Mouse (Mus musculus) brain, embryonic 14.5 days (tissue): ENCODE measurements around the gene Cul5. TPM values are rescaled to one million over a fixed set of nuclear protein-coding genes. Genes with fewer than 3 reads are reported as not detected.
A peak's percentile ranks its signal among the peaks of the same experiment; 100 is the strongest.

Experiments
- DNase-seq: peaks from one replicate; pipeline ENCODE4 v3.0.0-alpha.2; 2011; ENCODE audit warnings: low read depth
- CTCF ChIP-seq: fragments of 200-500 bp; IDR thresholded peaks from 2 replicates; pipeline ENCODE4 v1.5.1; 2012; ENCODE audit warnings: inconsistent platforms, mild to moderate bottlenecking, moderate library complexity, borderline replicate concordance; ENCODE audit not compliant: insufficient read depth, insufficient read length; ENCODE audit errors: extremely low read depth
- POLR2A ChIP-seq: fragments of 200-500 bp; IDR thresholded peaks from 2 replicates; pipeline ENCODE4 v1.6.1; 2012; ENCODE audit warnings: mild to moderate bottlenecking, inconsistent platforms, borderline replicate concordance; ENCODE audit not compliant: poor library complexity, insufficient read depth, insufficient read length, severe bottlenecking; ENCODE audit errors: extremely low read depth
- polyA plus RNA-seq: library from polyadenylated mRNA; depleted of rRNA; stranded (reverse); fragments of >200 nt; gene quantifications from 2 replicates; pipeline ENCODE4 v1.2.3, GENCODE M21; 2012; rRNA removed

Cul5 gene
- 16.5 and 22.5 TPM in 2 replicates for polyA plus RNA-seq

DNA sequence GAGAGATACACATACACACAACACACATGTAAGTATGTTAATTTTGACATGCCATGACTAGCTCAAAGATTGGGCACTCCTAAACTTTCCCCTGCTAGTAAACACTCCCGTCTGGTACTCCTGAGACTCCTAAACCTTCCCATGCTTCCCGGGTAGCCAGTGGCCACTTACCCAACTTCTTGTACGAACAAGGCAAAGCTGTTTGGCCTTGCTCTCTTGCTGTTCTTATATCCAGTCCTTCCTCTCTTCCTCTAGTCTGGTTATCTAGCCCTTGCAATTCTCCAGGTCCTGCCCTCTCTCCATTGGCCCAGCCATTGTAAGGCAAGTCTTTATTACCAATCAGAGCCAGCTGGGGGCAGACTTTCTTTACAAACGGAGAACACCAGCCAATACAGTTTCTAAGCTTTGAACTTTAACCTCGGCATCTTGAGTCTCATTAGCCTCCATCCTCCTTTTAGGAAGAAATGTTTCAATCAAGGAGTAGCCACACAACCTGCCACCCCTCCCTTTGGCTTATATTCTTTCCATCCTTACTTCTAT, at the start of gene Cul5:
Gene Cul5, minus strand, starts transcription at position 335 of the 540 bp plus-strand sequence.
- no peak for TF ChIP-seq POLR2A
- peak; percentile 10; the same call in 1 of the 2 replicates for TF ChIP-seq CTCF
- DNase-seq, result peak; percentile 27

- DNase-seq, result peak; percentile 96
- no peak for TF ChIP-seq CTCF
- TF ChIP-seq POLR2A, result 0 out of 2 replicates have a peak, but pooled peaks have one; percentile 34
Measured at GRCm38 (mm10) chr9:53705992-53706696, 36.3 kb upstream of the Cul5 start, which contains the start of gene Rab39. Gene Rab39, minus strand, starts transcription at chr9:53706232.

DNA sequence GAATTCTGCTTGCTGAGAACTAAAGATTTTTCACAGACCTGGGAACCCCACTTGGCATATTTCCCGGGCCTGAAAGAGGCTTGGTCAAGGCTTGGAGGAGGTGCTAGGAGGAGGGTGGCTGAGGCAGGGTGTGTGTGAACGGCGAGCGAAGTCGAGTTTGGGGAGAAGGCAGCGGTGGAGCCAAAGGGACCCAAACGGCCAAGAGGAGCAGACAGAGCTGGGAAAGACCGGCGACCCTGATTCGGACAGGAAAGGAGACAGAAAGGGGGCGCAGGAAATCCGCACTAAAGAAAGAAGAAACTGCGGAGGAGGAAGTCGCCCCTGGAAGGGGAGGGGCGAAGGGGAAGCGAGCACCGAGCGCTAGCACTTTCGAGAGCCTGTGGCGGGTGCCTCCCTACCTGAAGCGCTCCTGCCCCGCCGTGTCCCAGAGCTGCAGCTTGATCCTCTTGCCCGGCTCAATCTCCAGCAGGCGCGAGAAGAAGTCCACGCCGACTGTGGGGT, 35.7 kb upstream of the Cul5 start:
- TF ChIP-seq POLR2A, result no peak
- TF ChIP-seq CTCF, result no peak
- DNase-seq, result peak; percentile 78

DNA sequence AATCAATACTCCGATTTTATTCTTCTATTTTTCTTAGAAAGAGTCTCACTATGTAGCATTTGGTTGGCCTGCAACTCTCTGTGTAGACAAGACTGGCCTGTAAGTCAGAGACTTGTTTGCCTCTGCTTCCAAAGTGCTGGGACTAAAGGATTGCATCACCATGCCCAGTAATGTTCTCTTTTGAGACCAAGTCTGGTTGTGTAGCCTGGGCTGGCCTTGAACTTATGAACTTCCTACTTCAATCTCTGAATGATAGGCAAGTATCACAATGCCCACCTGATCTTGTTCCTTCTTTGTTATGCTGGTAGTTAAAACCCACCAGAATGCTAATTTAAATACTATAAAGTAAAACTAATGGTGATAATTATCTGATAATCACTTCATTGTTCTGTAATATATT, 33.2 kb upstream of the Cul5 start:
- DNase-seq, result no peak
- TF ChIP-seq POLR2A, result no peak
- TF ChIP-seq CTCF, result no peak

DNA sequence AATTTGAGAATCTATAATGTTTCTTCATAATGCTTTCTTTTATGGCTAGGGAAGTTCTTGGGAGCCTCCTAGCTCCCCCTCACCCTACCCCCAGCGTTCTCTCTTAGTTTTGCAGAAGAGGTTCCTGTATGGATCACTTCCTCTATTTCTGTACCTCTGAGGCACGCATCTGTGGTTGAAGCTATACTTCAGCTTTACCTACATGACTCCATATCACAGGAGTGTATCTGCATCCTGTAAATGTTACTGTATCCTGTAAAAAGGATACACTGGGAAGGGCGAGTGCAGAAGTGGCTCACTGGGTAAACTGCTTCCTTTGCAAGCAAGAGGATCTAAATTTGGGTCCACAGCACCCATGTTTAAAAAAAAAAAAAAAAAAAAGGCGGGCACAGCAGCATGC, 30.7 kb upstream of the Cul5 start:
- TF ChIP-seq POLR2A (no peak), CTCF (no peak)
- no peak for DNase-seq

DNA sequence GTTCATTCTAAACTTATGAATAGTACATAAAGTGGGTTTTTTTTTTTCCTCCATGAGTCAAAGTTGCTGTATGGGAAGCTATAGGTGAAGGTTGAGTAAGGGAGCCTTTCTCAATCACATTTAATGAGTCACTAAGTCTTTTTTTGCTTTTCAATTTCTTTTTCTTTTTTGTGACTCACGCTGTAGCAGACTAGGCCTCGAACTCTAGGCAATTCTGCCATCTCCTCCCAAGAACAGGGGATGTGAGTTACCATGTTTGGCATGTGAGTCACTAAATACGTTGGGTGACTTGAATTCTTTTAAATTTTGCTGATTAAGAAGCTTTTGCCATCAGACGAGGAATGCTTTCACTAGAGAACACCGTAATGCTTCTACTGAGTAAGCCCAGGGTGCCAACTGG, 26.0 kb upstream of the Cul5 start:
- TF ChIP-seq POLR2A (no peak), CTCF (no peak)
- no peak for DNase-seq

- TF ChIP-seq POLR2A (no peak), CTCF (no peak)
Measured at GRCm38 (mm10) chr9:53693718-53694117, 23.9 kb upstream of the Cul5 start.

GRCm38 (mm10) chr9:53691745-53692670, 22.2 kb upstream of the Cul5 start:
- TF ChIP-seq POLR2A, result no peak
- no peak for TF ChIP-seq CTCF
- DNase-seq, result no peak

More at GRCm38 (mm10) chr9:53693718-53694117, 23.9 kb upstream of the Cul5 start:
- no peak for DNase-seq

- TF ChIP-seq POLR2A (no peak), CTCF (no peak)
- DNase-seq, result no peak
Measured at GRCm38 (mm10) chr9:53680851-53681250, 11.0 kb upstream of the Cul5 start.

DNA sequence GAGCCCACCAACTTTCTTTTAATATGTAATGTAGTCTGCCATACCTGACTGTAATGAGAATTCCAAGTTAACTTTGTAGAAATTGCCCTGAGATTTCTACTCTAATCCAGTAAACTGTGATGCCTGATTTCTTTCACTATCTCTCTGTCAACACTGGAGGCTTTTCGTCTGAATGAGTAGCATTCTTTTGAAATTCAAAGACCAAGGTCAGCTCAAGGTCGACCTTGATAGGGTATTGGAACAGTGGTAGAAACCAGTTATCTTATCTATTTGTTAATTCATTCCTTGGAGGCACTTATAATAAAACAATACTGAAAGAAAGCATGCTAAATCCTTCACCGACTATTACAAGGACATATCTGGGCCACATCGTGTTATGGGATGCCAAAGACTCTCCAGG, 7.1 kb upstream of the Cul5 start:
- no peak for TF ChIP-seq CTCF
- TF ChIP-seq POLR2A, result no peak

GRCm38 (mm10) chr9:53673571-53673970, 3.8 kb upstream of the Cul5 start:
- TF ChIP-seq CTCF, result peak; percentile 67; the same call in 1 of the 2 replicates
- TF ChIP-seq POLR2A, result no peak
- DNase-seq, result peak; percentile 84

More for the DNA sequence above, 7.1 kb upstream of the Cul5 start:
- DNase-seq, result no peak
